Mouse (Mus musculus) heart, embryonic 14.5 days (tissue): ENCODE data around the gene Gm10382. TPM values are rescaled to one million over a fixed set of nuclear protein-coding genes. Genes with fewer than 3 reads are reported as not detected.

Experiments
- ATAC-seq: fragments of 200-750 bp; cut with Nextera tagmentation; 2 replicates; pipeline ENCODE4 v1.8.0; 2017; ENCODE audit warnings: low read depth, moderate TSS enrichment; ENCODE audit not compliant: insufficient number of reproducible peaks, insufficient read depth, low FRiP score
- H3K27ac ChIP-seq, 2 experiments: fragments of 200-500 bp in 1 of 2; fragments of 300-500 bp in 1 of 2; sonication (generic) in 1 of 2; replicated peaks in 1 of 2; 2 replicates each; pipeline ENCODE4 v1.5.1; 2012 to 2014; ENCODE audit warnings: low read depth in 2 of 2, low read length in 2 of 2, control low read depth in 1 of 2, mild to moderate bottlenecking in 1 of 2, mixed read lengths in 1 of 2; ENCODE audit not compliant: control insufficient read depth in 1 of 2, insufficient read depth in 1 of 2
- H3K27me3 ChIP-seq: fragments of 300-500 bp; sonication (generic); 2 replicates; pipeline ENCODE4 v1.6.1; 2014; ENCODE audit warnings: mild to moderate bottlenecking, low read length, control low read depth; ENCODE audit not compliant: control insufficient read depth, insufficient read depth
- H3K36me3 ChIP-seq: fragments of 300-500 bp; sonication (generic); 2 replicates; pipeline ENCODE4 v1.6.1; 2014; ENCODE audit warnings: mild to moderate bottlenecking, control low read depth, low read length, mixed read lengths; ENCODE audit not compliant: control insufficient read depth, insufficient read depth
- H3K4me1 ChIP-seq, 2 experiments: fragments of 200-500 bp in 1 of 2; fragments of 300-500 bp in 1 of 2; sonication (generic) in 1 of 2; 2 replicates each; pipeline ENCODE4 v1.6.1; 2012 to 2014; ENCODE audit warnings: low read length in 2 of 2, control low read depth in 1 of 2, mixed read lengths in 1 of 2; ENCODE audit not compliant: control insufficient read depth in 2 of 2, insufficient read depth in 2 of 2
- H3K4me2 ChIP-seq: fragments of 300-500 bp; sonication (generic); 2 replicates; pipeline ENCODE4 v1.6.1; 2014; ENCODE audit warnings: mild to moderate bottlenecking, low read length
- H3K4me3 ChIP-seq, 2 experiments: fragments of 200-500 bp in 1 of 2; fragments of 300-500 bp in 1 of 2; sonication (generic) in 1 of 2; 2 replicates each; pipeline ENCODE4 v1.5.1; 2012 to 2014; ENCODE audit warnings: low read length in 2 of 2, mild to moderate bottlenecking in 2 of 2, control low read depth in 1 of 2, low read depth in 1 of 2, moderate library complexity in 1 of 2; ENCODE audit not compliant: control insufficient read depth in 1 of 2, insufficient read depth in 1 of 2
- H3K9ac ChIP-seq: fragments of 300-500 bp; sonication (generic); 2 replicates; pipeline ENCODE4 v1.6.1; 2014; ENCODE audit warnings: mild to moderate bottlenecking, low read length
- H3K9me3 ChIP-seq: fragments of 300-500 bp; sonication (generic); 2 replicates; pipeline ENCODE4 v1.6.1; 2016; ENCODE audit warnings: low read length, control low read depth; ENCODE audit not compliant: control insufficient read depth
- WGBS: fragments of 180-500 bp; shearing (Covaris S2); extraction: QIAGEN DNeasy Blood & Tissue Kit; methylation state at CpG from one replicate; pipeline ENCODE4 v1.1.7; 2014; 5-methylcytosine and 5-hydroxymethylcytosine counted together
- polyA plus RNA-seq: library from polyadenylated mRNA; unstranded; fragments of >200 nt; fragmentation: Nextera tagmentation; extraction: Ambion mirVana; gene quantifications from 2 replicates; pipeline ENCODE4 v1.2.1, GENCODE M21; 2014

Gm10382 gene
- polyA plus RNA-seq, 1 experiment from 2014 or later: 0.32 TPM

DNA sequence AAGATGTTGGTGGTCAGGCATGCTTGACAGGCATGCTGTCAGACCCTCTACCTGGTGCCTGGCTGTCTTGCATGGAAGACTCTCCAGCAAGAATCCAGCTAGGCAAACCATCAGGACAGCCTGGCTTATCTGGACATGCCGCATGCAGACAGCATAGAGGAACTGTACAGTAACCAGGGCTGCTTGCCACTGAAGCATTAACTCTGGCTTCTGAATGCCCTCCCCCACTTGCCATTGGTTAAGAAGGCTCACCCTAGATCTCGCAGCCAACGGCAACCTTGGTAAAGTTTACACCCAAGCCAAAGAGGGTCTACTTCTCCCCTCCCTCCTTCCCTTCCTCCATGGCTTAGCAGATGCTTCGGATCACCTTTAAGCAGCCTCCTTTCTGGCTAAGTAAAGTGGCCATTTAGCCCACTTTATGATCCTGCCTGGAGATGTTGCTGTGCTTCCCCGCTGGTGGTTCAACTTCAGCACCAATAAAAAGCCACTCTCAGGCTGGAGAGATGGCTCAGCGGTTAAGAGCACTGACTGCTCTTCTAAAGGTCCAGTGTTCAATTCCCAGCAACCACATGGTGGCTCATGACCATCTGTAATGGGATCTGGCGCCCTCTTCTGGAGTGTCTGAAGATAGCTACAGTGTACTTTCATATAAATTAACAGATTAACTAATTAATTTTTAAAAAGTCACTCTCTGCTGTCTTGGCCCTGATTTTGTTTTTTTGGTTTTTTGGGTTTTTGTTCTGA is 18.0 kb upstream of the Gm10382 start:
- ATAC-seq: no peak
- no peak overlapping the region for H3K27ac ChIP-seq
- H3K4me2 ChIP-seq: no peak overlapping the region
- H3K4me3 ChIP-seq: no peak overlapping the region
- 64% methylated on average over 7 of the region's 7 CpGs for WGBS
- no peaks in the 10 kb centered on the region for H3K27me3 ChIP-seq
- H3K9ac ChIP-seq: no peak overlapping the region
- peaks cover 9% of the 10 kb centered on the region; the same call in 1 of the 2 replicates for H3K9me3 ChIP-seq
- H3K36me3 ChIP-seq: no peaks in the 10 kb centered on the region
- H3K4me1 ChIP-seq: no peaks in the 10 kb centered on the region

DNA sequence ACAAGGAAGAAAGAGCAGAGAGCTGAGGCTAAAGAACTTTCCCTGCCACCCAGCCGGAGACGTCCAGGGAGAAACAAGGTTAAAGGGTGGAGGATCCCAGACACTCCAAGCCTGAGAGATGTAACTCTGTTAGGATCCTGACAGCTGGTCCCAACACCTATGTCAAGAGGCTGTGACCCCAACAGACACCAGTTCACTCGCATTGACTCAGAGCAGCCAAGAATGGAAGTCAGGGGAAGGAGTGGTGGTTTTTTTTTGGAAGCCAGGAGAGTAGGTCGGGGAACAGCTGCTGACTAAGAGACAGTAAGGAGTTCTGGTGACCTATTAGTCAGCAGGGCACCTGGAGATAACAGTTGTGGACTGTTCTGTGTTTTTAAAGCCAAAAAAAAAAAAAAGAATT is 17.1 kb upstream of the Gm10382 start:
- H3K9ac ChIP-seq: no peak overlapping the region
- no peaks in the 10 kb centered on the region for H3K36me3 ChIP-seq
- no peak overlapping the region for H3K4me3 ChIP-seq
- no peak overlapping the region for H3K4me2 ChIP-seq
- 38% methylated on average over 4 of the region's 4 CpGs for whole genome bisulfite sequencing
- H3K27ac ChIP-seq: no peak overlapping the region
- no peaks in the 10 kb centered on the region for H3K27me3 ChIP-seq
- H3K9me3 ChIP-seq: peaks cover 7% of the 10 kb centered on the region; the same call in 1 of the 2 replicates
- no peak for ATAC-seq
- no peaks in the 10 kb centered on the region for H3K4me1 ChIP-seq

DNA sequence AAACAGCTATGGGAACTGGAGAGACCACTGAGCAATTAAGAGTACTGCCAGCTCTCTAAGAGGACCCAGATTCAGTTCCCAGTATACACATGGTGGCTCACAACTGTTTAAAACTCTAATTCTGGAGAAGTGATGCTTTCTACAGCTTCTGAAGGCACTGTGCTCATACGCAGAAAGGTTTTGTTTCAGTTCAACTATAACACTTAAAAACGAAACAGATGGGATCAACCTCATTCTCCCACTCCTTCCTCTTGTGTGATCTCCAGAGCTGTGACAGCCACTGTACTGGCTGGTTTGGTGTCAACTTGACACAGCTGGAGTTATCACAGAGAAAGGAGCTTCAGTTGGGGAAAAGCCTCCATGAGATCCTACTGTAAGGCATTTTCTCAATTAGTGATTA is 13.3 kb upstream of the Gm10382 start:
- Histone ChIP-seq H3K27me3 (no peaks in the 10 kb centered on the region), H3K9me3 (peaks cover 7% of the 10 kb centered on the region; the same call in 1 of the 2 replicates), H3K27ac (no peak overlapping the region), H3K4me1 (no peaks in the 10 kb centered on the region), H3K4me3 (no peak overlapping the region), H3K9ac (no peak overlapping the region), H3K4me2 (no peak overlapping the region), H3K36me3 (no peaks in the 10 kb centered on the region)
- no peak for ATAC-seq
- WGBS: 76% methylated on average over 2 of the region's 2 CpGs

DNA sequence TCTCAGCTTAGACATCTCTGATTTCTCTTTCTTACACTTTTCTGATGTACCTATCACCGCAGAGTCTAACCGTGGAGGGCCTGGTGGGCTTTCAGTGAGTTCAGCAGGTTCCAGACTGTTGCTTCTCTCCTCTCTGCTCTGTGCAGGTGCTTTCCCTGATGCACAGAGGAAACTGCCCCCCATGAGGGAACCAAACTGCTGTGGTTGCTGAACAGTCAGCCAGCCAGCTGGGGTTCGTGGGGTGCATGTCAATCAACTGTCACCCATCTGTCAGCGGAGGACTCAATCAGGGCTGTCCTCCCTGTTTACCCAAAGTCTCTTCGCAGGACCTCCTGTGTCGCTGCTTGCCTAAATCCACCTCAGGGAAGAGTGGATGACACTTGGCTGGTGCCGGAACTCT is 11.9 kb upstream of the Gm10382 start:
- no peaks in the 10 kb centered on the region for H3K36me3 ChIP-seq
- H3K9me3 ChIP-seq: peaks cover 7% of the 10 kb centered on the region; the same call in 1 of the 2 replicates
- WGBS: 60% methylated on average over 7 of the region's 7 CpGs
- H3K9ac ChIP-seq: no peak overlapping the region
- no peak overlapping the region for H3K27ac ChIP-seq
- no peaks in the 10 kb centered on the region for H3K4me1 ChIP-seq
- no peak overlapping the region for H3K4me2 ChIP-seq
- no peaks in the 10 kb centered on the region for H3K27me3 ChIP-seq
- ATAC-seq: no peak
- H3K4me3 ChIP-seq: no peak overlapping the region

DNA sequence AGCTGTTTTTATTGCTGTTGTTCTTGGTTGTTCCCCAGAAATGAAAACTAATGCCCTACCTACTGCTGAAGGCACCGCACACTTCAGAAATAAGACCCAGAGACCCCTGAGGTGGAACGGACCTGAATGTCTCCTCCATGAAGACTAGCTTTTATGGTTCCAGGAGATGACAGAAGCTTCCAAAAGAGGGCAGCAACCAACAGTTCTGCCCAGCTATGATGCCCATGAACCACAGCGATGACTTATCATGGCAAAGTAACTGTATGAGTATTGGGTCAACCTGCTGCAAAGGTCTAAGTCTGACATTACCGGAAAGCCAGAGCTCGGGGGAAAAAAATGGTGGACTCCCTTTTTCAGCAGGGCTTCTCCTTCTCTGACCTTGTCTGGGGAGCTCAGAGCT is 10.2 kb upstream of the Gm10382 start:
- H3K4me2 ChIP-seq: no peak overlapping the region
- no peaks in the 10 kb centered on the region for H3K27me3 ChIP-seq
- peaks cover 5% of the 10 kb centered on the region; the same call in 1 of the 2 replicates for H3K9me3 ChIP-seq
- WGBS: 83% methylated on average over 5 of the region's 5 CpGs
- H3K27ac ChIP-seq: no peak overlapping the region
- no peak overlapping the region for H3K4me3 ChIP-seq
- no peaks in the 10 kb centered on the region for H3K4me1 ChIP-seq
- H3K9ac ChIP-seq: no peak overlapping the region
- peaks cover 11% of the 10 kb centered on the region for H3K36me3 ChIP-seq
- ATAC-seq: no peak

DNA sequence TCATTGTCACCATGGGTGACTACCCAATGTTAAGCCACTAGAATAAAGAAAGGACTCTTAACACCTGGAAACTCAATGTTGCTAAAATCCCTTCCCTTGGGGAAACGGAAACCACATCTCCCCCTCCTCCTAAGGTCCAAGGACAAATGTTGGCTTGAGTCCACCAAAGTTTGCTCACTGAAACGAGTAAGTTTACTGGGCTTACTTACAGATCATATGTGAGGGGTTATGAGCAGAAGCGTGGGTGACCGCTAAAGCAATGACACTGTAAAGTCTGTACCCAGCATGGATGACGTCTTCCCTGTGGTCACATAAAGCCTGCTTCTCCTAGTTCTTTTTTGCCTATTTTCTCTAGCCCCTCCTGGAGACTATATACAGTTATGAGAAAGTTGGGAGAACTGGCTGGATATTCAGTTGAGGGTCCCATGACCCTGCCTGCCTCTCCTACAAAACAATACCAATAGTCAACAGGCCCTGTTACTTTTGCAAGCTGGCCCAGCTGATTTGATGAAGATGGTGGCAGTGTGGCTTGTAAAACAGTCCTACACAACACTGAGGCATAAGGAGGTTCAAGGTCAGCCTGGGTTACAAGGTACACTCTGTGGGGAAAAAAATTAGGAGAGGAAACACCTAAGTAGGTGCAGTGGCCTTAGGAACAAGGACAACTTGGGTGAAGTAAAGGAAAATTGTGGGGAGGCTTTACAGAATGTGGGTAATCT is 7.0 kb upstream of the Gm10382 start:
- H3K4me1 ChIP-seq: peaks cover 0 to 11% of the 10 kb centered on the region in 2 experiments; a peak in 1 of 4 replicates
- H3K9me3 ChIP-seq: no peaks in the 10 kb centered on the region
- no peak overlapping the region for H3K4me3 ChIP-seq
- H3K9ac ChIP-seq: no peak overlapping the region
- WGBS: 71% methylated on average over 5 of the region's 5 CpGs
- H3K36me3 ChIP-seq: peaks cover 33% of the 10 kb centered on the region
- H3K27ac ChIP-seq: 0 out of 4 replicates have a peak overlapping the region, but pooled peaks of 1 of the 2 experiments have one; percentile 1
- H3K27me3 ChIP-seq: no peaks in the 10 kb centered on the region
- no peak overlapping the region for H3K4me2 ChIP-seq
- ATAC-seq: no peak

DNA sequence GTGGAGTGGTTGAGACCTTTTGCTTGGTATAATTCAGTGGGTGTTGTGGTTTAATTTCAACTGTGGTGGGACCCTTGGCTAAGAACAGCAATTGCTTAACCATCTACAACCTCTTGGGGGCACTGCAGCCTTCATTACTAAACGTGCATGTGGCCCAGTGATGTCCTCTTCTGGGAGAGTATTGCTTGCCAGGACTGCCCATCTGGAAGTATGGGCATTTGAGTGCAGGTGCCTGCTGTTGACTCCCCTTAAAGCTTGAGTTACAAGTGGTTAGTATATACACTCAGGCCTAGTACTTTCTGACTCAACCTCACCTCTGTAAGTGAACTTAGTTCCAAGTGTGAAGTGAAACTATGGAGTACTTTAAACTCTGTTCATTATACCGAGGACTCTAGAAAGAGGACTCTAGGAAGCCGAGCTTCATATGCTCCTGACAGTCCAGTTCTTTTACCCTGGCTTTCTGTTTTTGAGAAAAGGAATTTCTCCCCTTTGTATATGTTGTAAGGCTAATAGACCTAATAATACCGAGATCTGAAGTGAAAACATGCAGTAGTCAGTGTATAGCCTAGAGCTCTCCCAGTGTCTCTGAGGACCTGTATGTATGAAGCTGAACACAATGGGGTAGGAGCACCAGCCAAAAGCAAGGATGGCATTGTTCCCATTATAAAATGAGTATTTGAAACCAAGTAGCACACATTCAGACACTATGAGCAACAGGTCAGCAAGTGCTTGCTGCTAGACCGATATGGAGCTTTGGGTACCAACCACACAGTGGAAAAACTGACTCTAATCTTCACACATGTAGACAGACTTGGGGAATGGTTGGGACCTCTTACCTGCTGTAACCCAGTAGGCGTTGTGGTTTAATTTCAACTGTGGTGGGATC is 6.2 kb upstream of the Gm10382 start:
- Histone ChIP-seq H3K4me1 (peaks cover 0 to 11% of the 10 kb centered on the region in 2 experiments; a peak in 1 of 4 replicates), H3K9me3 (no peaks in the 10 kb centered on the region), H3K9ac (no peak overlapping the region), H3K4me2 (no peak overlapping the region), H3K27me3 (no peaks in the 10 kb centered on the region), H3K27ac (0 out of 4 replicates have a peak overlapping the region, but pooled peaks of 1 of the 2 experiments have one; percentile 21), H3K36me3 (peaks cover 33% of the 10 kb centered on the region), H3K4me3 (no peak overlapping the region)
- WGBS: 45% methylated on average over 6 of the region's 6 CpGs
- ATAC-seq: peak; percentile 44
